Mouse (Mus musculus) lung, postnatal 25 days (tissue): ENCODE measurements at regions not wholly inside any gene's neighbourhood (a gene's known extent, or its start where the extent isn't known, plus 50 kb on each side); places are given as distances from the start of the nearest gene placed in this dataset.

Source experiments
- DNase-seq: peaks from one replicate; pipeline ENCODE4 v3.0.0; 2022; ENCODE audit warnings: low spot score

GRCm38 (mm10) chr5:90030737-90031136 lies 147.6 kb upstream of the Adamts3 start:
- no peak for DNase-seq

- DNase-seq = peak; percentile 56
Observed at GRCm38 (mm10) chr5:90029751-90030150, 146.6 kb upstream of the Adamts3 start.

- DNase-seq = no peak
Observed at GRCm38 (mm10) chr5:90026835-90027753, 144.0 kb upstream of the Adamts3 start.

- DNase-seq = no peak
Observed at GRCm38 (mm10) chr5:90021447-90021846, 138.3 kb upstream of the Adamts3 start.

GRCm38 (mm10) chr5:90000758-90001157 lies 117.6 kb upstream of the Adamts3 start:
- peak; percentile 2 for DNase-seq

GRCm38 (mm10) chr5:89991568-89991967 lies 108.4 kb upstream of the Adamts3 start:
- no peak for DNase-seq

GRCm38 (mm10) chr5:89981627-89982026 lies 98.5 kb upstream of the Adamts3 start:
- DNase-seq = peak; percentile 4

GRCm38 (mm10) chr5:89980204-89980603 lies 97.1 kb upstream of the Adamts3 start:
- DNase-seq = no peak

- DNase-seq = no peak
Observed at GRCm38 (mm10) chr5:89952611-89953010, 69.5 kb upstream of the Adamts3 start.

GRCm38 (mm10) chr5:89945660-89945925 lies 62.5 kb upstream of the Adamts3 start:
- no peak for DNase-seq

- no peak for DNase-seq
Observed at GRCm38 (mm10) chr5:89944855-89945659, 61.9 kb upstream of the Adamts3 start.

GRCm38 (mm10) chr5:89943276-89944127 lies 60.4 kb upstream of the Adamts3 start:
- DNase-seq = no peak

GRCm38 (mm10) chr5:89942244-89942643 lies 59.1 kb upstream of the Adamts3 start:
- no peak for DNase-seq

GRCm38 (mm10) chr5:89932999-89933398 lies 49.9 kb upstream of the Adamts3 start:
- no peak for DNase-seq
